Mouse (Mus musculus) CD4-positive, CD25-positive, alpha-beta regulatory T cell, adult 2 months (primary cell): ENCODE results near the gene Schip1.

Experiments used
- DNase-seq: peaks from one replicate; pipeline ENCODE4 v3.0.0-alpha.2; 2012; ENCODE audit warnings: low read depth, low spot score

Schip1 gene

GRCm38 (mm10) chr3:68126284-68126856 is 61.8 kb downstream of the Schip1 start:
- DNase-seq: no peak

- DNase-seq: no peak
These were observed 65.8 kb downstream of the Schip1 start for GRCm38 (mm10) chr3:68130386-68130785.

GRCm38 (mm10) chr3:68138833-68139627 is 74.4 kb downstream of the Schip1 start:
- DNase-seq: no peak

- no peak for DNase-seq
These were observed 86.1 kb downstream of the Schip1 start for GRCm38 (mm10) chr3:68150688-68151087.

- no peak for DNase-seq
These were observed 95.6 kb downstream of the Schip1 start for GRCm38 (mm10) chr3:68160175-68160574.

GRCm38 (mm10) chr3:68160760-68161159 is 96.2 kb downstream of the Schip1 start:
- no peak for DNase-seq

- no peak for DNase-seq
These were observed 113.6 kb downstream of the Schip1 start for GRCm38 (mm10) chr3:68178248-68178647.

GRCm38 (mm10) chr3:68187471-68187870 is 122.9 kb downstream of the Schip1 start:
- DNase-seq: no peak

GRCm38 (mm10) chr3:68189100-68189499 is 124.5 kb downstream of the Schip1 start:
- DNase-seq: no peak

- no peak for DNase-seq
These were observed 132.3 kb downstream of the Schip1 start for GRCm38 (mm10) chr3:68196933-68197332.

- no peak for DNase-seq
These were observed 136.6 kb downstream of the Schip1 start for GRCm38 (mm10) chr3:68201214-68201613.

- no peak for DNase-seq
These were observed 137.7 kb downstream of the Schip1 start for GRCm38 (mm10) chr3:68202162-68202902.

- DNase-seq: no peak
These were observed 139.4 kb downstream of the Schip1 start for GRCm38 (mm10) chr3:68203934-68204467.

- DNase-seq: no peak
These were observed 145.8 kb downstream of the Schip1 start for GRCm38 (mm10) chr3:68210422-68210821.

GRCm38 (mm10) chr3:68221452-68221851 is 156.8 kb downstream of the Schip1 start:
- DNase-seq: no peak

- no peak for DNase-seq
These were observed 175.3 kb downstream of the Schip1 start for GRCm38 (mm10) chr3:68239887-68240286.

GRCm38 (mm10) chr3:68243239-68243638 is 178.6 kb downstream of the Schip1 start:
- DNase-seq: no peak

GRCm38 (mm10) chr3:68246154-68246553 is 181.6 kb downstream of the Schip1 start:
- no peak for DNase-seq

GRCm38 (mm10) chr3:68250589-68250988 is 186.0 kb downstream of the Schip1 start:
- no peak for DNase-seq

- DNase-seq: no peak
These were observed 187.7 kb downstream of the Schip1 start for GRCm38 (mm10) chr3:68252335-68252734.

- no peak for DNase-seq
These were observed 197.7 kb downstream of the Schip1 start for GRCm38 (mm10) chr3:68262304-68262703.

GRCm38 (mm10) chr3:68267905-68268304 is 203.3 kb downstream of the Schip1 start:
- no peak for DNase-seq
